ENCODE assay signal across 8 mouse cellular contexts in the genomic region with DNA sequence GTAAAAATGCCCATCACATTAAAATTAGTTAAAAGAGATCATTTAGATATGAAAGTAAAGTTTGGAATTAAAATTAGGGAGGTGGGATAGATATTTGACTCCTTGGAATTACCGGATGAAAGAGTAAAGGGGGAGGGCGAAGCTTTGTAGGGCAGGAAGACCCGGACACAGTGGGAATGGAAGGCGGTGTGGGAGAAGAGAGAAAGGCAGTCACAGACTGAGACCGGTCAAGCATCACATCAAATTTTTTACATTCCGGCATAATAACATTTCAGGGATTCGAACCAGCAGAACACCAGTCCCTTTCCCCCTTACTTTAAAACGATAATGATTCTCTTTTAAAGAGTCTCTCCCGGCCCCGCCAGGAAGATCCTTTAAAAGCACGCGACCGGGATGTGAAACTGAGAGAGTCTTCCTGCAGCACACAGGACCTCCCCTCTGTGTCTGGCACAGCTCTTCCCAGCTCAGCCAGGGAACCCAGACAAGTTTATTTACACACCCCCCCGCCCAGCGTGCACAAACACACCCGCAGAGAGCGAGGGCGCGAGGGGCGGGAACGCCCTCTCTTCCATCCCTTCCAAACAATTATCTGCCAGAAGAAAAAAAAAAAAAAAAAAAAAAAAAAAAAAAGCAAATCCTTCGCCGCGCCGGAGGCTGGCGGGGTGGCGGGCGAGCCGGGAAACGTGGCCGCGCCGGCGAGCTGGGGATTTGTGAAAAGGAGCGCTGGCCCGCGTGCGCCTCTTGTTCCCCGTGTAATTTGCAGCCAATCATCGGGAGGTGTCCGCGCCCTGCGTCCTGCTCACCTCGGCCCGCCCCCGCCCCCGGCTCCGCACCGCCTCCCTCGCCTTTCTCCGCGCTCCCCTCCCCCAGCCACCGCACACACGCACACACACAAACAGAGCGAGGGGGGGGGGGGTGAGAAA. TPM values are rescaled to one million over a fixed set of nuclear protein-coding genes. Genes with fewer than 3 reads are reported as not detected.
DNase-seq lines count a peak whose midpoint lies in the region; ATAC-seq lines count a peak whose summit lies in the region.

No protein-coding gene starts in this region.

- no peaks in the 10 kb centered on the region for H3K27me3 ChIP-seq in hindbrain, embryonic 11.5 days (ENCODE audit: control insufficient read depth, insufficient read depth, low read length)
- H3K27me3 ChIP-seq in lung, embryonic 16.5 days (ENCODE audit: control insufficient read depth, insufficient read depth, low read depth, low read length) = no peaks in the 10 kb centered on the region

- under 1% methylated on average over 51 of the region's 55 CpGs for WGBS in hindbrain, embryonic 11.5 days
- WGBS in lung, embryonic 16.5 days = 0% methylated on average over 42 of the region's 55 CpGs

- DNase-seq in R1 (ENCODE audit: low read depth, low spot score) = peak; percentile 76
- DNase-seq in cerebellum, adult 9-11 months = peak; percentile 89
- DNase-seq in frontal cortex, postnatal 14 days (ENCODE audit: low spot score in 2 of 2) = peak; percentile 36 to 66
- peak; percentile 92 for DNase-seq in hindbrain, embryonic 11.5 days (ENCODE audit: low spot score)
- peak; percentile 60 to 61 for DNase-seq in layer of hippocampus, postnatal 14 days (ENCODE audit: low spot score in 2 of 2)
- peak; percentile 80 for DNase-seq in ovary, postnatal 36 days (ENCODE audit: low spot score)
- DNase-seq in c-Kit-positive CD71-positive TER-119-positive erythroid progenitor cells, embryonic 14.5 days (ENCODE audit: low spot score) = no peak

- ATAC-seq in hindbrain, embryonic 11.5 days (ENCODE audit: low FRiP score) = peak; percentile 74
- peak; percentile 84 for ATAC-seq in lung, embryonic 16.5 days (ENCODE audit: low read depth)

- H3K4me3 ChIP-seq in hindbrain, embryonic 11.5 days (ENCODE audit: low read depth, low read length) = peak overlapping the region; percentile 71
- H3K4me3 ChIP-seq in lung, embryonic 16.5 days (ENCODE audit: low read length) = peak overlapping the region; percentile 60

- no peaks in the 10 kb centered on the region for H3K9me3 ChIP-seq in hindbrain, embryonic 11.5 days (ENCODE audit: control insufficient read depth, low read length)
- no peaks in the 10 kb centered on the region for H3K9me3 ChIP-seq in lung, embryonic 16.5 days (ENCODE audit: control insufficient read depth, low read length)

- peak overlapping the region; percentile 100 for H3K27ac ChIP-seq in hindbrain, embryonic 11.5 days (ENCODE audit: low read depth, low read length)
- H3K27ac ChIP-seq in lung, embryonic 16.5 days (ENCODE audit: low read length) = 0 out of 2 replicates have a peak overlapping the region, but pooled peaks have one; percentile 27

- peak overlapping the region; percentile 53 for H3K9ac ChIP-seq in hindbrain, embryonic 11.5 days (ENCODE audit: low read depth, low read length)
- peak overlapping the region; percentile 63 for H3K9ac ChIP-seq in lung, embryonic 16.5 days (ENCODE audit: low read length)

- H3K4me2 ChIP-seq in hindbrain, embryonic 11.5 days (replicated peaks; ENCODE audit: low read depth, low read length) = peak overlapping the region; percentile 86
- peak overlapping the region; percentile 79 for H3K4me2 ChIP-seq in lung, embryonic 16.5 days (ENCODE audit: low read depth, low read length)

- no peaks in the 10 kb centered on the region for H3K36me3 ChIP-seq in hindbrain, embryonic 11.5 days (ENCODE audit: control insufficient read depth, insufficient read depth, low read length)
- H3K36me3 ChIP-seq in lung, embryonic 16.5 days (ENCODE audit: control insufficient read depth, insufficient read depth, low read length) = no peaks in the 10 kb centered on the region

- no peaks in the 10 kb centered on the region for H3K4me1 ChIP-seq in hindbrain, embryonic 11.5 days (replicated peaks; ENCODE audit: control insufficient read depth, insufficient read depth, low read length)
- H3K4me1 ChIP-seq in lung, embryonic 16.5 days (replicated peaks; ENCODE audit: control insufficient read depth, insufficient read depth, low read length) = peaks cover 6% of the 10 kb centered on the region

RNA-seq across cellular contexts. Expression of gene Cxxc4, which starts 0.5 kb away (rescaled TPM):
- 26.5 and 32.7 TPM in 2 replicates for polyA plus RNA-seq in hindbrain, embryonic 11.5 days (2014; fragmentation: Nextera tagmentation; extraction: Ambion mirVana)
- total RNA-seq in layer of hippocampus, postnatal 14 days (2021) = 10 to 100 TPM; 12.2 to 14.5 TPM
- 1.1 and 1.3 TPM in 2 replicates for polyA plus RNA-seq in lung, embryonic 16.5 days (2015; fragmentation: Nextera tagmentation; extraction: Ambion mirVana)

Comparison
In these comparisons a context has a peak if more than half of its experiments do, and no peak if none do; other contexts are left out.
1. RNA of gene Cxxc4, which starts 0.5 kb away (polyA plus RNA-seq): 26.5 to 32.7 TPM in hindbrain, embryonic 11.5 days; 1.1 to 1.3 TPM in lung, embryonic 16.5 days; every median in the first group is over 10 times any median in the second.